Mouse (Mus musculus): Measurements from ENCODE around the gene Mfng. TPM values are rescaled to one million over a fixed set of nuclear protein-coding genes. Genes with fewer than 3 reads are reported as not detected.

Mfng gene
- polyA plus RNA-seq (2014; fragmentation: Illumina TruSeq; extraction: RNeasy Lipid Tissue Mini Kit (QIAGEN cat#74804)), result 0.91 TPM

DNA sequence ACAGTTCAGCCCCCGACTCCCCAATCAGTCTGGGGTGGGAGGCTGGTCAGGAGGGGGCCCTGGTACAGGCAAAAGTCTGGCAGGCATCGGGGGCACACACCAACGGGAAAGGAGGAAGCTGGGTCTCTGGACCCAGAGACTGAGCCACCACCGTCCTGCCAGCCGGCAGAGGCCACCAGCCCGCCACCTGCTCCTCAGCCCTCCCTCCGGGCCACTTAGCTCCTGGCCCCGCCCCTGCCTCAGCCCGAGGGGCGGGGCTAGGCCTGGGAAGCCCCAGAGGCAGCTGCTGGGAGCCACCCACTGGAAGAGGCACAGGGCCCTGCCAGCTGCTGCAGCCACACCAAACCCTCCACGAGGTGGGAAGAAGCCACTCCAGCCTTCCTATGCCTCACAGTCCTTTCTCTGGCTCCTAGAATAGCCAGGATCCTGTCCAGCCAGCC, at the start of gene Mfng:
TSS of gene Mfng (minus strand) at position 186 of the 440 bp plus-strand sequence.

DNA sequence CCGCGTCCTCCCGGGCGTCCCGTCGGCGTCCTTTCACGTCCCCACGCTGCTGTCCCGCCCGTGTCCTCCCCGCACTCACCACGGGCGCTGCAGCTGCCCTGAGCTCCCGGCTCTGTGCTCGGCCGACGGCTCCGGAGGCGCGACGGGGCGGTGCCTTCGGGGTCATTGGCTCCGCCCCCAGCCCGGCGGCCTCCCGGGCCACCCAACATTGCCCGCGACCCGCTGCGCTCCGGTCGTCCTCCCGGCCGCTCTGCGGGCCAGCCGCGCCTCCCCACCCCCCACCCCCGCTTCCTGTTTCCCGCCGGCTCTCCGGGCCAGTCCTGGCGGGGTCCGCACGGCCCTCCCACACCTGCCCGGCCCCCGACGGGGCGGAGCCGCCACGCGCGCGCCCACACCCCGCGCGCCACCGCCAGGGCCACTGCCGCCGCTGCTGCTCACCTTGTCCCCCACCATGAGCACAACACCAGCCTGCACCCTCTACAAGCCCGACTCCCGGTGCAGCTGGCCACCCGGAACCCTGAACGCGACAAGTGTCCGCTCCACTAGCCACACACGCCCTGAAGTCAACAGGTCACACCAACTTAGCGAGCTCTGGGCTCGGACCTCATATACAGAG, 29.6 kb upstream of the Mfng start, which contains the start of gene Card10:
TSS of gene Card10 (minus strand) at position 267 of the 616 bp plus-strand sequence.

DNA sequence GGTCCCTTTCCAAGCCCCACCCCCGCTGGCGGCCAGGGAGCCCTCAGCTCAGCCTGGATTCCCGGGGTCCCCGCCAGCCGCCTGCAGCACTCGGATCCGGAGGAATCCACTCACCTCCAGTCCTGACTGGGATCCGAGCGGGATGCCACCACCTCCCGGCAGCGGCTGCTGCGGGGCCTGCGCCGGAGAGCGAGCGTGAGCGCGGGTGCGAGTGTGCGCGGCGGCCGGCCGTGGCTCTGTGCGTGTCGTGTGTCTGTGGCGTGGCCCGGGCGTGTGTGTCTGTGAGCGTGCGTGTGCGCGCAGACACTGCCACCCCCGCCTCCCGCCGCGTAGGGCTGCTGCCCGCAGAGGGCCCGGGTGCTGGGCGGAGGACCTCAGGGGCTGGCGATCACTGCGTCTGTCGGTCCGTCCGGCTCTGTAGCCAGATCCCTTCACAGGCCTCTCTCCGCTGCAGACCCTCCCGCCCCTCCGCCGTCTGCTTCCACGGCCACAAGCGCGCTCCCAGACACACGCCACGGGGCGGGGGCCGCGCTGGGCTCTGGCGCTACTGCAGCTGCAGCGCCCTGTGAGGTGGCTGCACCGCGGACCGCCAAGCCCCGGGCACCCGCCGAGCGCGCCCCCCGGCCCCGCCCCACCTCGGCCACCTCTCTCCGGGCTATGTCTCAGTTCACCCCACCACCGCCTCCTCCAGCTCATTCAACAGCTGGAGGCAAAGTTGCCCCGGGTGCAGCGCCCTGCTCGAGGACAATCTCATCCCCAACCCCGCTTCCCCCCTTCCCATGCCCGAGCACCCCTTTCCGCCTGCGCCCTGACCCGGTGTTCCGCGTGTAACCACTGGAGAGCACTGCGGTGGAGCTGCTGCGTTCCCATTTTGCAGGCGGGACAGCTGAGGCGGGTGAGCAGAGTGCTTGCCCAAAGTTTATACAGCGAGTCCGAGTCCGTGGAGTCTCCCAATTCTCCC, 54.7 kb downstream of the Mfng start, which contains the start of gene Elfn2:
TSS of gene Elfn2 (minus strand) at position 482 of the 961 bp plus-strand sequence.

Other genes with a start within 250 kb of the Mfng start
- gene C1qtnf6, start 242.1 kb downstream of the Mfng start, polyA plus RNA-seq (2014; fragmentation: Illumina TruSeq; extraction: RNeasy Lipid Tissue Mini Kit (QIAGEN cat#74804)), result 24.5 TPM
- 0.14 TPM for gene Sstr3, start 228.8 kb downstream of the Mfng start, polyA plus RNA-seq (2014; fragmentation: Illumina TruSeq; extraction: RNeasy Lipid Tissue Mini Kit (QIAGEN cat#74804))
- 0.91 TPM for gene Rac2, start 200.7 kb downstream of the Mfng start, polyA plus RNA-seq (2014; fragmentation: Illumina TruSeq; extraction: RNeasy Lipid Tissue Mini Kit (QIAGEN cat#74804))
- 1.1 TPM for gene Cyth4, start 176.4 kb downstream of the Mfng start, polyA plus RNA-seq (2014; fragmentation: Illumina TruSeq; extraction: RNeasy Lipid Tissue Mini Kit (QIAGEN cat#74804))
- gene Elfn2, start 54.7 kb downstream of the Mfng start, polyA plus RNA-seq (2014; fragmentation: Illumina TruSeq; extraction: RNeasy Lipid Tissue Mini Kit (QIAGEN cat#74804)), result not detected
- gene Card10, start 29.6 kb upstream of the Mfng start, polyA plus RNA-seq (2014; fragmentation: Illumina TruSeq; extraction: RNeasy Lipid Tissue Mini Kit (QIAGEN cat#74804)), result 0.14 TPM
- not detected for gene Cdc42ep1, start 69.1 kb upstream of the Mfng start, polyA plus RNA-seq (2014; fragmentation: Illumina TruSeq; extraction: RNeasy Lipid Tissue Mini Kit (QIAGEN cat#74804))
- gene Lgals2, start 82.1 kb upstream of the Mfng start, polyA plus RNA-seq (2014; fragmentation: Illumina TruSeq; extraction: RNeasy Lipid Tissue Mini Kit (QIAGEN cat#74804)), result 2.3 TPM
- gene Gga1, start 103.7 kb upstream of the Mfng start, polyA plus RNA-seq (2014; fragmentation: Illumina TruSeq; extraction: RNeasy Lipid Tissue Mini Kit (QIAGEN cat#74804)), result not detected
- not detected for gene Gm49510, start 126.2 kb upstream of the Mfng start, polyA plus RNA-seq (2014; fragmentation: Illumina TruSeq; extraction: RNeasy Lipid Tissue Mini Kit (QIAGEN cat#74804))
- gene Sh3bp1, start 126.3 kb upstream of the Mfng start, polyA plus RNA-seq (2014; fragmentation: Illumina TruSeq; extraction: RNeasy Lipid Tissue Mini Kit (QIAGEN cat#74804)), result 0.43 TPM
- gene Pdxp, start 140.4 kb upstream of the Mfng start, polyA plus RNA-seq (2014; fragmentation: Illumina TruSeq; extraction: RNeasy Lipid Tissue Mini Kit (QIAGEN cat#74804)), result 0.68 TPM
- gene Lgals1, start 153.2 kb upstream of the Mfng start, polyA plus RNA-seq (2014; fragmentation: Illumina TruSeq; extraction: RNeasy Lipid Tissue Mini Kit (QIAGEN cat#74804)), result 1.5 TPM
- 3.5 TPM for gene Nol12, start 161.5 kb upstream of the Mfng start, polyA plus RNA-seq (2014; fragmentation: Illumina TruSeq; extraction: RNeasy Lipid Tissue Mini Kit (QIAGEN cat#74804))
- gene Triobp, start 174.2 kb upstream of the Mfng start, polyA plus RNA-seq (2014; fragmentation: Illumina TruSeq; extraction: RNeasy Lipid Tissue Mini Kit (QIAGEN cat#74804)), result 2.4 TPM